Mouse (Mus musculus) thymus, postnatal 4 days (tissue): ENCODE data around the gene Rogdi.
A peak's percentile ranks its signal among the peaks of the same experiment; 100 is the strongest.

Experiments
- DNase-seq: peaks from one replicate; pipeline ENCODE4 v3.0.0; 2021

Rogdi gene

DNA sequence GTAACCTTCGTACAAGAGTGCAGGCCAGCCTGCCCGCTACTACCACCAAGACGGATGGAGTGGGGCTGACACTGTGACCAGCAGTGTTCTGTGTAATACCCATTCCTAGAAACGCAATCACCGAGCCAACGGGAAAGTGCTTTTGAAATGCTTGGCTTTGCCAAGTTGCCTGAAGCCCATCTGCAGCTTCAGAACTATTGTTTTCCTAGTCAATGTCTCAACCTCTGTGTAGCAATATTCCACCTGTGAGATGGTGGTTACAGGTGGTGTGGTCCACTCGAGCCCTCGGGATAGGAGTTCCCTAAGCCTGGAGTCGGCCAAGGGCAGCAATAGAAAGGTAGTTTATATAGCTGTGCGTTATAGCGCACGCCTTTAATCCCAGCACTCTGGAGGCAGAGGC, 28.6 kb downstream of the Rogdi start:
- DNase-seq, result no peak

DNA sequence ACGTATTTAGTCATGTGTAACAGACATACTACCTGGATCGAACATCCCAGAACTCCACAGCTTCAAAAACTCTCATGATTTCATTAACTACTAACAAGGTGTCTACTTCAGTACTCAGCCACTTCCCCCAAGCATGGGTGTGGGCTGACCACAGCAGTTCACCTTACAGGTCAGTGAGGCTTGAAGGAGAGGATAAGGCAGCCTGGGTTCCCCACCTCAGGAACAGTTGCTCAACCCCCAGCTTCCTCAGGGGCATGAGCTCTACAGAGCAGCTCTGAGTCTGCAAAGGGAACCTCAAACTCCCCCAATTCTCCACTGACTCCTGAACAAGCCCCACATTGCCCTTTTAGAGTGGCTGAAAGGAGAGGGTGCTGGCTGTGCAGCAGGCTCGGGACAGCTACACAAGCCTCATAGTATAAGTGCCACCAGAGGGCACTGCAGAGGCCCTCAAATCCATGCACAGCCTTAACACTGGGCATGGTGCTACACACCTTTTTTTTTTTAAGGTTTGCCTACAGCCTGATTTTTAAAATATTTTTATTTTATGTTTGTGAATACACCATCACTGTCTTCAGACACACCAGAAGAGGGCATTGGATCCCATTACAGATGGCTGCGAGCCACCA, 33.5 kb downstream of the Rogdi start:
- DNase-seq, result peak; percentile 56

DNA sequence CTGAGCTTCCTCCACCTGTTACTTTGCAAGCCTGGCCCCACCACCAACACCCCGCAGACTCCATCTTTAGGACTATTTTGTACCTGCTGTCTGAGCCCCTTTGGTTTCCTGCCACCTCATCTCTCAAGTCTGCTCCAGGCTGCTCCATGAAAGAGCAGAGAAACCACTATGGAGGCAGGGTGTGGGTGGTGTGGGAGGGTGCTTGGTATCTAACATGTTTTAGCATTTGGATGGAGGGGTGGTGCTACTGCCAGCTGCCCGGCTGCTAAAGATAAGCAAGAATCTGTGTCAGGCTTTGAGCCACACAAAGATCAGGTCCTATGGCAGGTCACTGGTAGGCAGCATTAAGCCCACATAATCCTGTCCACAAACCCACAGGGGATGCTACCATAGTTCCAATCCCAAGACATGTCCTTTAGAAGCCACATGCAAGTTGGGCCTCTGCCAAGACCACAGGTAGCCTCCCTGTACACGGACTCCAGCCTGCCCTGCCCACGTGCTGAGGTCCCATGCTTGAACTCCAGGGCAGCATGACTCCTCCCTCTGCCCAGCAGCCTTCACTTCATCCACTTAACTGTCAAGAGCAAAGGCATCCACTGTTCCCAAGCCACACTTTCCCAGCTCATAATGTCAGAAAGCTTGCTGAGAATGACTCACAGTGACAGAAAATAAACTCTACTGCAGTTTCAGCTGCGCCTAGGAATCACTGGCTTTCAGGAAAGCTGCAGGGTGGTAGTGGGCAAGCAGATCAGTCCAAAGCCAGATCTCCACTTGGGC, 34.9 kb downstream of the Rogdi start:
- DNase-seq, result no peak

GRCm38 (mm10) chr16:4976180-4976579, 37.2 kb downstream of the Rogdi start:
- DNase-seq, result no peak

- DNase-seq, result peak; percentile 42
Observed at GRCm38 (mm10) chr16:4974521-4974920, 38.8 kb downstream of the Rogdi start.

GRCm38 (mm10) chr16:4971626-4972025, 41.7 kb downstream of the Rogdi start:
- DNase-seq, result peak; percentile 53

DNA sequence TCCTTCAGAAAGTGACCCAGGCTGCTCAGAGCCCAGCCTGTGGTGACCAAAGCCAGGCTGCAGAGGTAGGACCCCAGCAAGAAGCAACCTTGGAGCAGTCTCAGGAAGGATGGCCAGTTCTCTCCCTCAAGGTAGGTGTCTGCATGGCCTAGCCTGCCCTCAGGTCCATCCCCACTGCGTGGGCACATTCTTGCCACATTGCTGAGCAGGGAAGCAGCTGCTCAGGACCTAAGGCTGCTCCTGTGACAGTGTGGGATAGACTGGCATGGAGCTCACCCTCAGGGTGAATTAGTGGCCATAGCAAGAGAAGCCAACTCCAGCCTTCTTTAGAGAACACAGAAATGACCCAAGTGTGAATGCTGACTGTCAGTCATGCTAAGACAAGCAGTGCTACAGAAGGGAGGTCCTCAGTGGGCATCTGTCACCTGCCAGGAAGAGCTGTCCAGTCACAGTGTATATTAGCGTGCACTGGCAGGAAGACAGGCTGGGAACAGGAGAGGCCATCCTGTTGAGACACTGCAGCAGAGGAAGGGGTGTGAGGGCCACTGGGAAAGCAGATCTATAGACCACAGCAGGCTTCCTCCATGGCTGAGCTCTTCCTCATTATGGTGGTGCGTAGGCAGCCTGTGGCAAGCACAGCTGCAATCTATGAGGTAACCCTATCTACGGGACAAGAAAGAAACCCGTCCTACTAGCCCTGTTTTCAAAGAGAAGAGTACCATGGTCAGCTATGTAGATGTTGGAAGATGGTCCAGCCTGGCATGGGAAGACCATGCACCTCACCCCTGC, 44.1 kb downstream of the Rogdi start:
- DNase-seq, result no peak

- no peak for DNase-seq
Observed at GRCm38 (mm10) chr16:4968426-4968825, 44.9 kb downstream of the Rogdi start.

- DNase-seq, result no peak
Observed at GRCm38 (mm10) chr16:4965392-4966129, 47.8 kb downstream of the Rogdi start.

DNA sequence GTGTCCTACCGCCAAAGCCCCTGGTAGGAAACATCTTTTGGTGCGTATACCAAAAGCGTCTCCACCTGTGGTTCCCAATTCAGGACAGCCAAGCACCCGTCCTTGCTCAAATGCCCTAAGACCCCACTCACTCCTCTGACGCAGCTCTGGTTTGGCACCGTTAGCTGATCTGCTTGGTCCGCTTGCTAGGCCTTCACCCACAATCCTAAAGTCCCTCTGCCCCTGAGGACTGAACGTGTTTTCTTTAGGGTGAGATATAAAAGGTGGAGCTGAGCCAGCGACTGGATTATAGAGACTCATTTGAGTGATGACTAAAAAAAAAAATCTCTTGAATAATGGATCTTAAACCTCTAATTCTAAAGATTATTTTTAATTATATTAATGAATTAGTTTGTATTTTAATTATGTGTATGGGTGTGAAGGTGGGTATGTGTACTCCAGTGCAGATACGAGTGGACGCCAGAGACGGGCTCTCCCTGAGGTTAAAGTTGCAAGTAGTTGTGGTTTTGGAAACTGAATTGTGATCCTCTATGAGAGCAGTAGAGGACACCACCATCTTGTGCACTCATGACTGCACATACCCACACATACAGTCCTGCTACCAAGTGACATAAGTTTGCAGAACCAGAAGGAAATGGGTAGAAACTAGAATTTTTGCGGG, 48.5 kb downstream of the Rogdi start:
- no peak for DNase-seq

DNA sequence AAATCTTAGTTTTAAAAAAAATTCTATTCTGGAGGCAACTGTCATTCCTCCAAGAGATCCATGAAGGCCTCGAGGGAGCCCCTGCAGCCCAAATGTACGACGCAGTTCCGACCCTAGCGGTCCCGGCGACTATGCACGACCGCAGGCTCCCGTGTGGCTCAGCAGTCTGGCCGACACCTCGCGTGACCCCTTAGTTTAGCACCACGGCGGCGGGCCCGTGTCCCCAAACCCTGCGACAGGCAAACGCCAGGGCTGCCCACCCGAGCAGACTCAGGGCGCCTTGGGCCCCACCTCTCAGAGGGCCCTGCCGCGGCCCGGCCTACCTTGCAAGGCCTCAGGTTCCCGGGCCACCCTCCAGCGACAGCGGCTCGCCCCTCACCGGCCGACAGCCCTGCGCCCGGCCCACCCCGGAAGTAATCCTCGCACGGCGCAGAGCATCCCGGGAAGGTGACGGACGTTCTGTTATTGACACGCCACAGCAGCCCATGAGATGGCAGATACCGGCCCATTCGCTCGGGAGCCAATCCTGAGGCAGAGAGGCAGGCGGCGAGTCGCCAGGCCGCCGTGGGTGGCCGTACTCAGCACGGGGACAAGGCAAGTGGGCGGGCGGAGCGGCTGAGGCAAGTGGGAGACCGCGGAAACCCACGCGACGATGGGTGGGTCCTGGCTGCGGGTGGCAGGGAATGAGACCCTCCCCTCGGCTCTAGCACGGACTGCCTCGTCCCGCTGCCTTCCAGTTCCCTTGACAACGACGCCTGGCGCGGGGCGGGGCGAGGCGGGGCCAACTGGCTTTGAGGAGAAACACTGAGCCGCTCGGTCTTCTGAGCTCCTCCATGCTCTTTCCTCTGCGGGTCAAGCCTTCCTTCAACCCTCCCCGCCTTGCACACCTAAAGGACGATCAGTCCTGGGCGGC, 49.3 kb downstream of the Rogdi start, which contains the start of gene Anks3:
Gene Anks3 (minus strand): TSS at position 409 of the 913 bp plus-strand sequence.
- peak; percentile 96 for DNase-seq

DNA sequence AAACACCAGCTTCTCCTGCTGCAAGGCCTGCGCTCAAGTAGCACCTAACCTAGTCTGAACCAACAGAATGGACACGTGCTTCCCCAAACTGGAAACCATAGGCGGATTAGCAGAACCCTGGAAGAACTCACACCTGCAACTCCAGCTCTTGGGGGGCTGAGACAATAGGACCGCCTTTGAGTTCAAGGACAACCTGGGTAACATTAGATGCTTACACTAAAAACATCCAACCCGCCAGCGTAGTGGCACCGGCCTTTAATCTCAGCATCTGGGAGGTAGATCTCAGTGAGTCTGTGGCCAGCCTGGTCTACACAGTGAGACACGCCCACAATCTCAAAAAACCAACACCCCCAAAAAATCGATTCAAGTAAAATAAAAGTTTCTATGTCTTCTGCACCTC, 50.0 kb downstream of the Rogdi start:
- no peak for DNase-seq

DNA sequence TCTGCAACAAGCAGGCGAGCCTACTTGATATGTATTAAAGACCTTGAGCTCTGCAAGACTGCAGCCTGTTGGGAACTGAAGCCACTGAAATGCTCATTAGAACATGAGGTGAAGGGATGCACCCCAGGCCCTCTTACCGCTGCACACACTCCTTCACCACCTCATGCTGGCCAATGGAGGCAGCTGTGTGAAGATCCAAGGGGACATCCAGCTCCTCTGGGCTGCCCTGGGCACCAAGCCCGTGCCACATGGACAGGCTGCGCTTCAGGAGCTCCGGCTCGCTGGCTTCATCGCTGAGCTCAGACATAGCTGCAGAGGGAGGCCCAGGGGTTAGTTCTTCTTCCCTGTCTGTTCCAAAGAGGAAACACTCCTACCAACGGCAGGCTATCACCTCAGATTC, 53.1 kb downstream of the Rogdi start:
- DNase-seq, result no peak
